Mouse (Mus musculus) lung, adult 2 months (tissue): ENCODE data around the gene Cdh6.

ENCODE experiments used
- CTCF ChIP-seq: fragments of 200-500 bp; IDR thresholded peaks from 2 replicates; pipeline ENCODE4 v1.5.1; 2011; ENCODE audit warnings: mild to moderate bottlenecking, low read length, control low read depth; ENCODE audit not compliant: insufficient read depth
- POLR2A ChIP-seq: fragments of 200-500 bp; IDR thresholded peaks from 2 replicates; pipeline ENCODE4 v1.6.1; 2011; ENCODE audit warnings: low read depth, mild to moderate bottlenecking, control low read depth, low read length, borderline replicate concordance; ENCODE audit errors: extremely low read depth

DNA sequence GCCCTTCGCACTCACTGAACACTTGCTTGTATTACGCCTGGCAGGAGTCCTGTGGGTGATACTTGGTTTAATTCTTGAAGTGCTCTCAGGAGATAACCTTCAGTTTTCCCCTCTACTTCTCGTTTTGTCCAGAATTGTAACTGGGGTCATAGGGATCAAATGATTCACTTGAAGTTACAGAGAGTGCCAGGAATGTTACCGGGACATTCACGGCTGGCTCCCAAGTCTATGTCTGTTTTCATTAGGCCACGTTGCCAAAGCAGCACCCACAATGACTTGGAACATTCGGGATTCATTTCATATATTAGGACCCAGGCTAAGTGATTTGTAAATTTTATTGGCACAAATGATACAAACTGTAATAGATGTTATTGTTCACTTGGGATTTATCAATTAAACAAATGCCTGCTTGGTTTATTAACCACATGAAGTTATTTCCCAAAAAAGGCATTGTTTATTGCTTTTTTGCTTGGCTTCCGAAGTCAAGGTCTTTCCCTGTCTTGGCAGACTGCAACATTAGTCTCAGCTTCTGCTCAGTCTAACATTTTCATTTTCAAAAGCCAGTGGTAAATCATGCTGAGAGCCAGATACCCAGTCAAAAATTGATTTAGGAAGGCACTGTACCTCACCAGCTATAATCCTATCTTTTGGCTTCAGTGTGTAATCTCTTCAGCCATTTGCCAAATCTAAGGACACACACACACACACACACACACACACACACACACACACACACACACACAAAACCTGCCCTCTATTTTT lies 96.4 kb downstream of the Cdh6 start:
- no peak for TF ChIP-seq POLR2A
- no peak for TF ChIP-seq CTCF
